Mouse (Mus musculus): ENCODE data around the gene Iqcf1.
A peak's percentile ranks its signal among the peaks of the same experiment; 100 is the strongest.
"Not testable (repeated sequence)": the region's sequence is repeated elsewhere in the genome, so short reads cannot be mapped to it uniquely, and the experiment has no call there.

The Iqcf1 gene

GRCm38 (mm10) chr9:106483606-106484005, 16.2 kb upstream of the Iqcf1 start:
- no peak for DNase-seq

- DNase-seq = peak; percentile 6
Observed at GRCm38 (mm10) chr9:106485076-106485475, 14.7 kb upstream of the Iqcf1 start.

GRCm38 (mm10) chr9:106487602-106488001, 12.2 kb upstream of the Iqcf1 start:
- DNase-seq = not testable (repeated sequence)

- no peak for DNase-seq
Observed at GRCm38 (mm10) chr9:106501846-106502245, 2.1 kb downstream of the Iqcf1 start.

GRCm38 (mm10) chr9:106504246-106504645, 4.5 kb downstream of the Iqcf1 start:
- DNase-seq = no peak

GRCm38 (mm10) chr9:106509356-106509755, 9.6 kb downstream of the Iqcf1 start:
- DNase-seq = no peak

- DNase-seq = no peak
Observed at GRCm38 (mm10) chr9:106512729-106513450, 13.1 kb downstream of the Iqcf1 start.

GRCm38 (mm10) chr9:106513566-106513965, 13.8 kb downstream of the Iqcf1 start:
- DNase-seq = no peak

- DNase-seq = no peak
Observed at GRCm38 (mm10) chr9:106514273-106514672, 14.5 kb downstream of the Iqcf1 start, which contains the start of gene Iqcf5. TSS of gene Iqcf5 (plus strand) at chr9:106514573.

GRCm38 (mm10) chr9:106519433-106519832, 19.7 kb downstream of the Iqcf1 start:
- DNase-seq = no peak

- DNase-seq = no peak
Observed at GRCm38 (mm10) chr9:106519909-106520308, 20.1 kb downstream of the Iqcf1 start.

- DNase-seq = no peak
Observed at GRCm38 (mm10) chr9:106531833-106532232, 32.1 kb downstream of the Iqcf1 start.

GRCm38 (mm10) chr9:106534296-106534695, 34.5 kb downstream of the Iqcf1 start:
- no peak for DNase-seq

- DNase-seq = no peak
Observed at GRCm38 (mm10) chr9:106534975-106535374, 35.2 kb downstream of the Iqcf1 start.
